Mouse (Mus musculus) gonadal fat pad, adult 2 months (tissue): ENCODE results near the gene Ms4a10. TPM values are rescaled to one million over a fixed set of nuclear protein-coding genes. Genes with fewer than 3 reads are reported as not detected.
A peak's percentile ranks its signal among the peaks of the same experiment; 100 is the strongest.

ENCODE experiments used
- DNase-seq: peaks from one replicate; pipeline ENCODE4 v3.0.0-alpha.2; 2012; ENCODE audit warnings: low read depth
- polyA plus RNA-seq: library from polyadenylated mRNA; depleted of rRNA; stranded (reverse); fragments of >200 nt; gene quantifications from 2 replicates; pipeline ENCODE4 v1.2.3, GENCODE M21; 2012

Ms4a10 gene
- polyA plus RNA-seq, 1 experiment: 0.15 TPM

DNA sequence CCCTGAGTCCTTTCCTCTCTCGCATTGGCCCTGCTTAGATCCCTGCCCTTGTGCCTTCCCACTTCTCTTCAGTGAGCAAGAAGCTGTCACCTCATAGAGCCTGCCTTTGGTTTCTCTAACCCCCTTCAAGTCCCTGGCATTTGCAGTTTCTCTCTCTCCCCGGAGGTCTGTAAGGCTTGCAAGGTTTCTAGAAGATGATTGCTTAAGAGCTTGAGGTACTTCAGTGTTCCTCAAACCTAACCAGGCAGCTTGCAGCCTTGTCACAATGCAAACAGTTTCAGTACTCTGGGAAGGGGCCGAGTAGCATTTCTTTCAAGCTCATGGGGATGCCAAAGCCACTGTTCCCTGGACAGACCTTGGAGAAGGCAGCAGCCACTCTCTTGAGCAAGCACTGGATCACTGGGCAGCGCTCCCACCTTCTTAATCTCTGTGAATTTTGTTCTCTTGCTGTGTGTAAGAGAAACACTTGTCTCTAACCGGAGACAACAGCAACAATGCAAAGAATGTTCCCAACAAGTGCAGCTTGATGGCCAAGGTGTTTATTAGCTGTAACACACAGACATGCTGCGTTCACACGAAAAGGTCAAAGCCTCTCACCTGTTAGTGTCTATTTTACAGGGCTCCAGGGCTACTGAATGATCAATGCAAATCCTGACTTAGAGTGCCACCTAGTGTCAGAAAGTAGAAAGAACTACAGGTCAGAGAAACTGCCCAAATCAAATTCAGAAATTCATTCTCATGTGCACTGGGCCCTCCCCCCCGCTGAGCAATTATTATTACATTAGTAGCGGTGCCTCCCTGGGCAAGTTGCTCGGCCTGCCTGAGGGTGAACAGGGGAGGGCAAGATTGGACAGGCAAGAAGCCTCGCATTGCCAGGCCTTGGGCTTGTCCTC is 15.1 kb downstream of the Ms4a10 start:
- DNase-seq: peak; percentile 31

DNA sequence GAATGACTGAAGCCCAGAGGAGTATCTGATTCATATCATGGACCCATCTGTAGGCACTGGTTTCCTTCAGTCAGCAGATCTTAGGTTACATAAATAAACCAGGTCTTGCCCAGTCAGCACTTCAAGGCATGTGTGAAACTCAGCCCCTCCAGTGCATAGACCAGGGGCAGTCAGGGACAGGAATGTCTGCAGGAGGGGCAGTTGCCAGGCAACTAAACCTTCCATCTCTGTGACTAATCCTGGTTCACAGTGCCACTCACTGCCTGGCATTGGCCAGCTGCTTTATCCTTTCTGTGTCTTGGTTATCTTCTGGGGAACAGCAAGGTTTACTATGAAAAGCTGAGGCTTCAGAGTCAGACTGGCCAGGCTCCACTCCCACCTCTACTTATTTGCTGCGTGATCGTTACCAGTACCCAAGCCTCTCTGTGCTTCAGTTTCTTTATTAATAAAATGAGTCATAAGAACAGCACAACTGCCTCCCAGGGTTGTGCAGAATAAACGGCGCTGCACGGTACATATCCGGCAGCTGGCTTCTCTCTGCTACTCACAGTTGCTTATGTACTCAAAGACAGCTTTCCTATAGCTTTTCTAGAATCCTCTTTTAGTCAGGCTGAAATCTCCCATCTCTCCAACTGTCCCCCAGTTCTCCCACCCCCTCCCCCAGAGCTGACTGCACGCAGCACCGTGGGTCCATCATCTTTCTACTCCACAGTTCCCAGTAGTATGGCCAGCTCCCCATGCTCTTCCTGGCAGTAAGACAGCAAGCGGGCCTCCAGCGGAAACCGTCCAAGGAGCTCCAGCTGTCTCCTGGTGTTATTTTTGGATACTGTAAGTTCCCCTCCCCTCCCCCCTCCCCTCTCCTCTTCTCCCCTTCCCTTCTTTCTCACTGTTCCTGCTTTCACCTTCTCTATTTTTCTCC is 22.2 kb downstream of the Ms4a10 start:
- no peak for DNase-seq

GRCm38 (mm10) chr19:10949558-10949957 is 24.9 kb downstream of the Ms4a10 start:
- DNase-seq: no peak

GRCm38 (mm10) chr19:10949112-10949511 is 25.4 kb downstream of the Ms4a10 start, which contains the start of gene Ccdc86:
Ccdc86 (minus strand) TSS chr19:10949266.
- DNase-seq: peak; percentile 83

- DNase-seq: no peak
These were observed 26.1 kb downstream of the Ms4a10 start for GRCm38 (mm10) chr19:10948416-10948815.

DNA sequence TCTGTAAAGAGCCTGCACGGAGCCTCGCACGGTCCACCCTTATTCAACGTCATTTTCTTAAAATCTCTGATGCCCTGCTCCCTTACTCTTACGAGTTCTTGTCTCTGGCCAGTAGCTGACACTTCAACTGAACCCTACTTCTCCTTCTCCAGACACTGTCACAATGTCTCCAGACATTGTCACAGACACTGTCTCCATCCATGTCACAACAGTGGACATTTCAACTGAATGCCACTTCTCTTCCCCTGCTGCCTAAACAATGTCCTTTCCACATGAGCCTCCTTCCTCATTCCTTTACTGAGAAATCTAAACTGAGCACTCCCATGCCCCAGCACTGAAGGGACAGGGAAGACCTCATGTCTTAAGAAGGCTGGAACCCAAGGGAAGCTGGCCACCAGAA is 27.3 kb downstream of the Ms4a10 start:
- no peak for DNase-seq

DNA sequence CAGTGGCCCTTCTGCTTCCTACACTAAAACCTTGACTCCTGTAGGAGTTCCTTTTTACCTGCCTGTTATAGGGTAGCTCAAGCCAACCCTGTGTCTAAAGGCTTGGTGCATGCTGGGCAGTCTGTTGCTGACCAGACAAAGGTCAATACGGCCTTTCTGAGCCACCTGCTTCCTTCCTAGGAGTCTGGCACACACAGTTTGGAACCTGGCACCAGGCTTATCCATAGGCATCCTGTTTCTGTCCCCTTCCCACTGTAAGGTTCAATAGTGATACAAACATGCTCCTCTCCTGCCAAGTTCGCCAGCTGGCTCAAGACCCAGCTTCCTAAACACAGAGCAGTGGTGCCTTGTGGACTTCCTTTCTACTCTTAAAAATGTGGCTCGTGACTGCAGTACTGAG is 28.0 kb downstream of the Ms4a10 start:
- DNase-seq: no peak

GRCm38 (mm10) chr19:10943955-10944354 is 30.5 kb downstream of the Ms4a10 start:
- no peak for DNase-seq

- no peak for DNase-seq
These were observed 33.5 kb downstream of the Ms4a10 start for GRCm38 (mm10) chr19:10940801-10941457.

- peak; percentile 24 for DNase-seq
These were observed 34.2 kb downstream of the Ms4a10 start for GRCm38 (mm10) chr19:10940097-10940800.

- DNase-seq: no peak
These were observed 35.7 kb downstream of the Ms4a10 start for GRCm38 (mm10) chr19:10938771-10939170.

DNA sequence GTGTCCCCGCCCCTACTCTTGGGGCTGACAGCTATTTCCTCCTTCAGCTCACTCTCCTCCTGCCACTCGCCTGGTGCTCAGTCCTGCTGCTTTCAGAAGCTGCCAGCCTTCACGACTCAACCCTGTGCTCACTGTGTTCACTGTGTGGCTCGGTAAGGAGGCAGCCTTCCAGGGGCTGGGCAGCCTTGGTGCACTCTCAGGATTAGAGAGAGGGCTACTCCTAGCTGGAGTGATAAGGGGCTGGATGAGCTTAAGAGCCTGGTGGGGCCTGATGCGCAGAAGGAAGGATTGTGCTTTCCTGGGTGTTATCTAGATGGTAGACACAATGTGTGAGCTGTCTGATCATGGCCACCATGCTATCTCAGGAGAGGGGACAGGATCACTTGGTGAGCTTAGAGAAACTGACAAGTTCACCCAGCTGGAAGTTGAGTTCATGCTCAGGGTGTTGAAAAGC is 37.3 kb downstream of the Ms4a10 start, which contains the start of gene Ptgdr2:
Gene Ptgdr2 (plus strand): TSS at position 51 of the 454 bp plus-strand sequence.
- DNase-seq: no peak

DNA sequence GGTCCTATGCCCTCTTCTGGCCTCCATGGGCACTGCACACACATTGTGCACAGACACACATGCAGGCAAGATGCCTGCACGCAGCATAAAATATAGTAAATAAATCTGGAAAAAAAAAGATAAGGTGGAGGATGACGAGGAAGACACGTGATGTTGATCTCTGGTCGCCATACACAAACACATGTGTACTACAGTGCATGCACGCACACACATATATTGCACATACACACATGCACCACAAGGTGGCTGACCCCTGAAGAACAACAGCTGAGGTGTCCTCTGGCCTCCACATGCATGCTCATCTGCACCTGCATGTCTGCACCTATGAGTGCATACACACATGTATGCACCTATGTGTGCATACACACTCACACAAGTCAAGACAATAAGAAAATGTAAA is 38.4 kb downstream of the Ms4a10 start:
- no peak for DNase-seq

GRCm38 (mm10) chr19:10935029-10935428 is 39.4 kb downstream of the Ms4a10 start:
- no peak for DNase-seq

GRCm38 (mm10) chr19:10930641-10931040 is 43.8 kb downstream of the Ms4a10 start:
- DNase-seq: no peak

DNA sequence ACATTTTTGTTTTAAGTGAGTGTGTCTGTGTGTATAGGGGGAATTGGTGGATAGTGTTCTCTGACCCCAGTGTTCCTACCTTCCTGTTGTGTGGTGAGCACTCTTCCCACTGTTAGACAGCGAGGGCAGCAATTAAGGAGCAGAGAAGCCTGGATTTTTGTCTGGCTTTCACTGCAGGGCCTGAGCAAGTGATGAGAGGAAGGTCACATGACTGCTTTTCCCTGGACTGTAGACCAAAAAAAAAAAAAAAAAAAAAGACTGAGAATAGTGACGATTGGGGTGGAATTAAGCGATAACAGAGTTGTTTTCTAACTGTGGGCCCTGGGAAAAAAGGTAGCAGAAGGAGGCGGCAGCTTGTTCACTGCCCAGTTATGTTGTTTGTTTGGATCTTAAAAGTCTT is 47.8 kb downstream of the Ms4a10 start:
- DNase-seq: no peak

DNA sequence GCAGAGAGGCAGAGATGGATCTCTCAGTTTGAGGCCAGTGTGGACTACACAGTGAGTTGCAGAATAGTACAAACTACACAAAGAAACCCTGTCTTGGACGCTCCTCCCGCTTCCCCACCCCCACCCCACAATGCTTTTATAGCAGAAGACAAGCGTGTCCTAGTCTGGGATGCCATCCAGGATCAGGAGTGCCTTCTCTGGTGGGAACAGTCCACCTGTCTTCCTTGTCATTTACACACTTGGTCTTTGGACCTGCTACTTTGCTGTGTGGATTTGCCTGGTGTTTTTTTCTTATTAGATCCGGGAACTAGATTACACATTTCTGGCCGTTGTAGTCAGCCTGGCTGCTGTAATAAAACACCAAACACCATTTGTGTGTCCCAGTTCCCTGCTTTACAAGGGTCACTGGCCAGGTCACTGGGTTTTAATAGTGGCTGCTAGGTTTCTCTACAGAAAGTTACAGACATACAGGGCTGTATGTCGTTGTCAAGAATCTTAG is 48.3 kb downstream of the Ms4a10 start:
- no peak for DNase-seq

- DNase-seq: no peak
These were observed 50.2 kb downstream of the Ms4a10 start for GRCm38 (mm10) chr19:10924220-10924619.

DNA sequence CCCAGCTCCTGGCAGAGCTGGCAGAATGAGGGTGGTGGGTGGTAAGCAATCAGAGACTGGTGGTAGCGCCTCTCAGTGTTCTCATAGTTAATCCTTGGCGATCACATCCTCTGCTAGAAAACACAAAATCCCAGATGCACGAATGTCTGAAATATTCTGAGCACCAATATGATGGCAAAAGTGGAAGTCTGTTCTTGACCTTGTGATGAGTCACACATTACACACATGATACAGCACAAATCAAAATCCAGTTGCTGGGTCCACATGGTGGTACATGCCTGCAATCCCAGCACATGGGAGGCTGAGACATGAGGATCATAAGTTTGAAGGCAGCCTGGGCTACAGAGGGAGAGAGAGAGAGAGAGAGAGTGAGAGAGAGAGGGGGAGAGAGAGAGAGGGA is 53.4 kb downstream of the Ms4a10 start:
- DNase-seq: no peak

DNA sequence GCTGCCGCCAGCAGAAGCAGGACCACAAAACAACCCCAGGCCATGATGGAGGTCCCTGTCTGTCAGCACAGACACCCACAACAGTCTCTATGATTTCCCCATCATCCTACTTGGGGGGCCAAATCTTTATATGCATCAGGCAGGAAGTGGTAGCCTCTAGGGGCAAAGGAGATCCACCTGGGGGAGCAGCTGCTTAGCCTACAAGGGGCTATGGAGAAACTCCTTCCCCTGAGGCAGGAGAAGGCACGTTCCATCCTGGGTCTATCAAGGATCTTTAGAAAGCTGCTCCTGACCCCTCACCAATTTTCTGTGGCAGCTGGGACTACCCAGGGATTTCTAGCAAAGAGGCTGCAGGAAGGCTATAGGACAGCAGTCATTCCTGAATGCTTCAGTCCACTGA is 53.9 kb downstream of the Ms4a10 start, which contains the start of gene Zp1:
Gene Zp1 (minus strand): TSS at position 101 of the 400 bp plus-strand sequence.
- DNase-seq: no peak
